9 mouse cellular contexts compared by ENCODE assay signal in the genomic region with DNA sequence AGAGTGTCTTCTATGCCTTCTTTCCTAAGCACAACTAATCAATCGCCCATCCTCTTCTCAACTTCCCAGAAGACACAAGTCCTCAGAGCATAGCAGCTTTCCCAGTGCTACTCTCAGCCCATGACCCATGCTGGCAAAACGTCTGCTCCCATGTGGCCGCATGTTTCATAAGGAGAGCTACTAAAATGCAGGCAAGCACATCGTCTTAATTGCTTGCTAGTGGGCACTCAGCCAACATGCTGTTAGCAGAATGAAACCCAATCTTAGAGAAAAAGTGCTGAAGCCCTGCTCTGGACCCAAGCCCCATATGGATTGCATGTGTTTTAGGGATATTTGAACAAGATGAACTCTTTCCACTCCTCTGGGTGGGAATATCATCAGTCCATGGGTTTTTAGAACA.
DNase-seq lines count a peak whose midpoint lies in the region; ATAC-seq lines count a peak whose summit lies in the region.
"Had no signal": no experiment of that assay in that cellular context is flagged by ENCODE, and none has a peak within 500 bp of the region (broad histone marks: within the 10 kb centered on the region; RNA-seq: fewer than 3 reads in every experiment).

No protein-coding gene starts in this region.

- H3K36me3 ChIP-seq in forebrain, embryonic 14.5 days (ENCODE audit: control insufficient read depth, insufficient read depth, low read length), result no peaks in the 10 kb centered on the region
- no peaks in the 10 kb centered on the region for H3K36me3 ChIP-seq in forebrain, embryonic 10.5 days (replicated peaks)
- no peaks in the 10 kb centered on the region for H3K36me3 ChIP-seq in neural tube, embryonic 15.5 days

- H3K4me1 ChIP-seq in forebrain, embryonic 14.5 days (ENCODE audit: control insufficient read depth, insufficient read depth, low read length), result 0 out of 2 replicates have a peak, but pooled peaks cover 3% of the 10 kb centered on the region
- H3K4me1 ChIP-seq in forebrain, embryonic 10.5 days, result no peaks in the 10 kb centered on the region
- H3K4me1 ChIP-seq in neural tube, embryonic 15.5 days, result 0 out of 2 replicates have a peak, but pooled peaks cover 4% of the 10 kb centered on the region

- no peaks in the 10 kb centered on the region for H3K27me3 ChIP-seq in forebrain, embryonic 14.5 days (replicated peaks; ENCODE audit: control insufficient read depth, insufficient read depth, low read length)
- no peaks in the 10 kb centered on the region for H3K27me3 ChIP-seq in forebrain, embryonic 10.5 days (ENCODE audit: poor library complexity, severe bottlenecking)
- no peaks in the 10 kb centered on the region for H3K27me3 ChIP-seq in neural tube, embryonic 15.5 days (replicated peaks)

- 26% methylated on average over 4 of the region's 4 CpGs for WGBS in forebrain, embryonic 14.5 days
- WGBS in forebrain, embryonic 10.5 days, result 76% methylated on average over 4 of the region's 4 CpGs
- 31% methylated on average over 4 of the region's 4 CpGs for WGBS in neural tube, embryonic 15.5 days

- no peaks in the 10 kb centered on the region for H3K9me3 ChIP-seq in forebrain, embryonic 14.5 days (replicated peaks; ENCODE audit: control insufficient read depth, low read length)
- H3K9me3 ChIP-seq in forebrain, embryonic 10.5 days, result no peaks in the 10 kb centered on the region
- H3K9me3 ChIP-seq in neural tube, embryonic 15.5 days (replicated peaks), result no peaks in the 10 kb centered on the region

- H3K4me2 ChIP-seq in forebrain, embryonic 14.5 days (ENCODE audit: low read length), result no peak overlapping the region
- no peak overlapping the region for H3K4me2 ChIP-seq in neural tube, embryonic 15.5 days

- no peak overlapping the region for H3K27ac ChIP-seq in forebrain, embryonic 14.5 days (ENCODE audit: low read depth, low read length)
- no peak overlapping the region for H3K27ac ChIP-seq in forebrain, embryonic 10.5 days
- no peak overlapping the region for H3K27ac ChIP-seq in neural tube, embryonic 15.5 days (replicated peaks)

- H3K9ac ChIP-seq in forebrain, embryonic 14.5 days (ENCODE audit: low read length), result no peak overlapping the region
- no peak overlapping the region for H3K9ac ChIP-seq in neural tube, embryonic 15.5 days (replicated peaks)

- peak; percentile 78; the same call in 1 of the 2 replicates for ATAC-seq in forebrain, embryonic 14.5 days
- ATAC-seq in neural tube, embryonic 15.5 days (ENCODE audit: low FRiP score), result peak; percentile 63; the same call in 1 of the 2 replicates
- ATAC-seq in granulocyte monocyte progenitor cell, adult 5-6 weeks (replicated peaks; ENCODE audit: poor library complexity, severe bottlenecking), result no peak

- DNase-seq in forebrain, embryonic 14.5 days (ENCODE audit: low spot score), result peak; percentile 77
- no peak for DNase-seq in forebrain, embryonic 10.5 days (ENCODE audit: extremely low spot score, low spot score)
- DNase-seq in ovary, postnatal 36 days (ENCODE audit: low spot score), result peak; percentile 13
- no peak for DNase-seq in ovary, postnatal 14 days (ENCODE audit: low spot score)
- peak; percentile 17 to 42 for DNase-seq in kidney, postnatal 25 days
- no peak for DNase-seq in cerebellum, adult 18-20 months
- DNase-seq: thymus, adult 2 months had no signal

- no peak overlapping the region for H3K4me3 ChIP-seq in forebrain, embryonic 14.5 days (ENCODE audit: low read depth, low read length)
- no peak overlapping the region for H3K4me3 ChIP-seq in forebrain, embryonic 10.5 days
- H3K4me3 ChIP-seq in neural tube, embryonic 15.5 days (replicated peaks), result no peak overlapping the region

Comparison
In these comparisons a context has a peak if more than half of its experiments do, and no peak if none do; other contexts are left out.
1. DNase-seq: peak in forebrain, embryonic 14.5 days (single experiment), ovary, postnatal 36 days (single experiment) and kidney, postnatal 25 days (2 of 2); none in forebrain, embryonic 10.5 days (single experiment), ovary, postnatal 14 days (single experiment) and cerebellum, adult 18-20 months (0 of 2).